Mouse (Mus musculus) brain, embryonic 18.5 days (tissue): Measurements from ENCODE around the gene Ikzf3.

ENCODE experiments used
- DNase-seq: peaks from one replicate; pipeline ENCODE4 v3.0.0-alpha.2; 2012; ENCODE audit warnings: low read depth, low spot score

The Ikzf3 gene

GRCm38 (mm10) chr11:98512881-98513280 is 33.0 kb downstream of the Ikzf3 start:
- DNase-seq, result no peak

- no peak for DNase-seq
These were observed 35.7 kb downstream of the Ikzf3 start for GRCm38 (mm10) chr11:98510125-98510524.

- peak; percentile 14 for DNase-seq
These were observed 36.4 kb downstream of the Ikzf3 start for GRCm38 (mm10) chr11:98509434-98509833.

- DNase-seq, result no peak
These were observed 40.9 kb downstream of the Ikzf3 start for GRCm38 (mm10) chr11:98504926-98505325.

GRCm38 (mm10) chr11:98497388-98498288 is 48.2 kb downstream of the Ikzf3 start:
- DNase-seq, result peak; percentile 12

GRCm38 (mm10) chr11:98495176-98495719 is 50.6 kb downstream of the Ikzf3 start:
- no peak for DNase-seq

GRCm38 (mm10) chr11:98493394-98493793 is 52.4 kb downstream of the Ikzf3 start:
- no peak for DNase-seq

GRCm38 (mm10) chr11:98492959-98493358 is 52.9 kb downstream of the Ikzf3 start:
- no peak for DNase-seq

GRCm38 (mm10) chr11:98491571-98491970 is 54.3 kb downstream of the Ikzf3 start:
- no peak for DNase-seq

GRCm38 (mm10) chr11:98488540-98489234 is 57.1 kb downstream of the Ikzf3 start:
- no peak for DNase-seq

GRCm38 (mm10) chr11:98487526-98488040 is 58.2 kb downstream of the Ikzf3 start:
- DNase-seq, result no peak

GRCm38 (mm10) chr11:98485749-98486148 is 60.1 kb downstream of the Ikzf3 start:
- no peak for DNase-seq

GRCm38 (mm10) chr11:98482067-98482466 is 63.8 kb downstream of the Ikzf3 start:
- DNase-seq, result no peak

- DNase-seq, result no peak
These were observed 64.6 kb downstream of the Ikzf3 start for GRCm38 (mm10) chr11:98481231-98481630.

GRCm38 (mm10) chr11:98479940-98480497 is 65.8 kb downstream of the Ikzf3 start:
- DNase-seq, result no peak

- DNase-seq, result no peak
These were observed 66.5 kb downstream of the Ikzf3 start for GRCm38 (mm10) chr11:98479026-98479939.

GRCm38 (mm10) chr11:98477011-98477701 is 68.7 kb downstream of the Ikzf3 start:
- DNase-seq, result no peak

- DNase-seq, result no peak
These were observed 69.4 kb downstream of the Ikzf3 start for GRCm38 (mm10) chr11:98476434-98476807.

- no peak for DNase-seq
These were observed 70.0 kb downstream of the Ikzf3 start for GRCm38 (mm10) chr11:98475630-98476433.
